Mouse (Mus musculus) liver, postnatal 0 days (tissue): ENCODE measurements around the gene Ildr1.

ENCODE experiments used
- CTCF ChIP-seq: sonication (generic); IDR thresholded peaks from 2 replicates; pipeline ENCODE4 v1.5.1; 2016; ENCODE audit warnings: antibody characterized with exemption, low read depth
- EP300 ChIP-seq: IDR thresholded peaks from 2 replicates; pipeline ENCODE4 v1.6.1; 2016; ENCODE audit warnings: antibody characterized with exemption, low read depth, mild to moderate bottlenecking

DNA sequence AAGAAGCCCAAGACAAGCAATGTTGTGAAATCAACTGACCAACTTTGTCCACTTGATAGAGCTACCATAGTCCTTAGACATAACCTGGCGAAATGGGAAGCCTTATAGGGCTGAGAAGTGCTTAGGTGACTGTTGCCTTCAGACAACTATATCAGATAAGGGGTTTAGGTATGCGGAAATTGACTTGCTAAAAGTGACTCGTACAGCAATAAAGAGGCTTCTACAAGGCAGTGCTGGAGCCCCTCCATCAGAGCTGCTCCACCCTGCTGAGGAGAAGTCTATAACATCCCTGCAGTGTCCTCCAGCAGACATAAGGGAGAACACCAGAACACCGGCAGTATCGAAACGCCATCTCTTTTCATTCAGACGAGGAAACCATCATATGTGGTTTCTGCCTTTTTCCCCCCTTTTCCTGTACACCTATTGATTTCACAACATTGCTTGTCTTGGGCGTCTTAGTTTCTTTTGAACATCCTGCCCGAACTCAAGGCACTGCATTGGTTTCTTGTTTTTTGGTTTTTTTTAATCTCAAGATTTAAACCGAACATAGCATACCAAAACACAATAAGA lies 27.2 kb upstream of the Ildr1 start:
- no peak for TF ChIP-seq CTCF
- no peak for TF ChIP-seq EP300
